Mouse (Mus musculus): ENCODE results near the gene Itgb6.
A peak's percentile ranks its signal among the peaks of the same experiment; 100 is the strongest.

The Itgb6 gene

DNA sequence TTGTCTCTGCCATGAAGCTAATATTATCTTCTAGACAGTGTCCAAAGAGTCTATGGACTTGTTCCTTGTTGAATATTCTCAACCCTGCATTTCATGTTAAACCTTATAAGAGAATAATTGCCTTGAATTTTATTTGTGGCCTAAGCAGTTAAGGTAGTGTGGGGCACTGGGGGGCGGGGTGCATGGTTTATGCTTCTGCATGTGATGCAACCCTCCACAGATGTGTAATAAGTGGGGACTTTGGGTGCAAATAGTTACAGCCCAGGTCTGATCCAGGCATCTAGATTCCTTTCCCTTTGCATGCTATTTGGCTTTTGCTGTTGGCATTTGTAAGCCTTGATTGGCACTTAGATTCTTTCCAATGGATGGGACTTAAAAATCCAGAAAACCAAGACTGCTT lies 51.2 kb downstream of the Itgb6 start:
- DNase-seq = no peak

DNA sequence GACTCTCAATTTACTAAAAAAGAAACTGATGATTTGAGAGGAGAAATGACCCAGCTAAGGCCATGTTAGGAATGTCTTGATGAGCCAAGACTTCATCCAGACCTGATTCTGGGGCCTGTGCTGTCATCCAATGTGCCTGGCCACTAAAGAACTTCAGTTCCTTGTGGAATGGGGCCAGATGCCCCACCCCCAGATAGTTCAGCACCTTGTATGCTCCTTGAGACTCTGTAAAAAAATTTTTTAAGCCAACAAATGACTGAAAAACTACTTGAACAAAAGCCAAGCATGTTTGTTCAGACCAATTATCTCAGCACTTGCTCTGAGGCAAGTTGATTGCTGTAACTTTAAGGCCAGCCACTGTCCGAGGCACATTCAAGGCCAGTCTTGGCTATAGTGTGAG lies 59.4 kb downstream of the Itgb6 start:
- peak; percentile 59 for DNase-seq

- no peak for DNase-seq
These were observed 62.5 kb downstream of the Itgb6 start for GRCm38 (mm10) chr2:60659993-60660392.

- DNase-seq = no peak
These were observed 63.5 kb downstream of the Itgb6 start for GRCm38 (mm10) chr2:60658992-60659391.

DNA sequence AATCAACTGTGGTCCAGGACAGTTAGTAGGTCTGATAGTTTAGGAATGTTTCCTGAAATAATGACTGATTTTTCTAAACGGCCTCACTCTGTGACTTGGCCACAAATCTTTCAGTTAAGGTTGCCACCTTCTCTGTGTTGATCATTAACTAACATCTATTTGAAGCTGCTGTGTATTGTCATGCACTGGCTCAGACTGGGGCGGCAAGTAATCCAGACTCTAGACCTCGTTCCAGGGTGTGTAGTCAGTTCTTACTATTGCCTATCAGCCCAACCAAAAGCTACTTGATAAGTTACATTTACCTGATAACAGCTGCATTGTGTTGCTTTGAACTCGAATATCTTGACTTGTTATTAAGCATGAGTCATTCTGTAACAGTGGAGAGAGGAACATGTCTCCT lies 67.6 kb downstream of the Itgb6 start:
- no peak for DNase-seq

DNA sequence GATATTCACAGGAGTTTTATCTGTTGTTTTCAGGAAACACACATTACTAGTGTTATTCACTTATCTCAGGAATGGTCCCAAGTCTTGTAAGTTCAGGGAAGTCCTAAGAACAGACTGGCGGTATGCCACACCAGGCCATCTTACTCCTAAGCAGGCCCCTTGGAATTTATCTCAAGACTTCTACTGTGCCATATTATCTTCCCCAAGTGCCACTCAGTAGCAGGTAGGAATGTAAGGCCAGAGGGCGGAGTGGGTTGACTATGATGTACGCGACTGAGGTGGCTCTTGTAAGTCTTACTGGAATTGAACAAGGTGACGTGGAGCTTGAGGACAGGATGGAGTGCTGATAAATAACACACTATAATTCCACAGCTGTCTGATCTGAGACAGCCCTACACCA lies 72.3 kb downstream of the Itgb6 start:
- peak; percentile 30 for DNase-seq

- DNase-seq = no peak
These were observed 74.8 kb downstream of the Itgb6 start for GRCm38 (mm10) chr2:60647650-60648049.

- no peak for DNase-seq
These were observed 75.9 kb downstream of the Itgb6 start for GRCm38 (mm10) chr2:60646583-60646982.

DNA sequence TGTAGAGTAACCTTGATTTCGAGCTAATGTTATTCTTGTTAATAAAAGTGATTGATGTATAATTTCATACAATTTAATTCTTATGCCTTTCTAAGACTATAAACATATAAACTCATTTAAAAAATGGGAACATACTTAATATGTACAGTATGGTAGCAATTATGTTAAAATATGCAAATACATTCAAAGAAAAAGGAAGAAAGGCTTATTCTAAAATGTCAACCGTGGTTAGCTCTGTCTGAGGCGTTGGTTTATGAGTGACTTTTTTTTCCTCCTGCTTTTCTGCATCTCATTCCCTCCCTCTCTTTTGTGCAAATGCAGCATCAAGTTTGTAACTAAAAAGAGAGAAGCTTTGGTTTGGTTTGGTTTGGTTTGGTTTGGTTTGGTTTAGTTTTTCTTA lies 79.0 kb downstream of the Itgb6 start:
- no peak for DNase-seq

DNA sequence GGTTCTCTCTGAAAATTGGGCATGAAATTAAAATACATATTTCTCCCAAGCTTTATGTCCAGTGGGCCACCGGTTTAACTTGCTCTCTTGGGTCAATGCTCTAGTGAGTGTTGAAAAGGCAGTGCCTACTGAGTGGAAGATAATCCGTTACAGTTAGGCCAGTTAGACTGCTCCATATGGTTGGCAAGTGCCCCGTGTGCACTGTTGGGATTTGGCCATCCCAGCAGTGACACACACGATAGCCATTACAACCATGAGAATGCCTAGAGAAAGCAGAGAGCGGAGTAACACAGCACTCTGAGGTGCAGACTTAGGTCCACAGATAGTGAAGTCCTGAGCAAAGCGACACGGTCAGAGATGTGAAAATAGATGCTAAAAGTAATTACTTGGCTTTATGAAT lies 79.8 kb downstream of the Itgb6 start:
- no peak for DNase-seq

GRCm38 (mm10) chr2:60640342-60640672 lies 82.1 kb downstream of the Itgb6 start:
- DNase-seq = no peak

GRCm38 (mm10) chr2:60639617-60640341 lies 82.7 kb downstream of the Itgb6 start:
- DNase-seq = peak; percentile 17

DNA sequence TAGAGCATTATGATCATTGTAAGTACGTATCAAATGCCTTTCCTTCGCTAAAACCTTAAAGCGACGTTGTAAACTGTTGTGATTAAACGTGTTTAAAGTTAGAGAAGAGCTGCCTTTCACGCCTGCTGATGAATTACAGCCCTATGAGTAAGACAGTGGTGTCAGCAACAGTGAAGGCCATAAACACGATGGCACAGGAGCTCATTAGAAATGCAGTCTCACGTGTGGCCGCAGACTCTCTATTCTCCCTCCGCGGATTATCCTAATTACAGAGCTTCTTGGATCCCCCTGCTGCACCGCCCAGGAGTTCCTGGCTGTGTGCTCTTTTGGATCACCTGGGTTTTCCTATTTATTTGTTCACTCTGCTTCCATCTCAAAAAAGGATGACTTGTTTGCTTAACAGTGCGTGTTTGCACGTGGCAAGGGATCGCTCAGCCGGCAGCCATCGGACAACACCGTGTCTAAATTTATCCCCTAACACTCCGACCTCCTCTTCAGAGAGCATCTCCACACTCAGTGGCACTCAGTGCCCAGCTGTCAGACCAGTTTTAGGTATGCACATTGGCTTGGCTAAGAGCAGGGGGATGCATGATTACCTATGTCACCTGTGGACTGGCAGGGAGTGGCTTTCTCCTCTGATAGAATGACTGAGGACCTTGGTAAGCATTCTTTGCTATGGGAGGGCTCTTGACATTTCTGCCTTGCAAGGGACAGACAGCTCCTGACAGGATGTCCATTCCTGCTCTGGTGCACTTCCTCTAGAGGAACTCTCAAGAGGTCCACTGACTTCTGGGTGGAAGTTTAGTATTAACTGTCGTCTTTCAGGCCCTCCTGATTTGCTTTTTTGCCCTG lies 85.3 kb downstream of the Itgb6 start:
- peak; percentile 7 for DNase-seq

- no peak for DNase-seq
These were observed 86.0 kb downstream of the Itgb6 start for GRCm38 (mm10) chr2:60636481-60636880.

- DNase-seq = no peak
These were observed 86.4 kb downstream of the Itgb6 start for GRCm38 (mm10) chr2:60636038-60636437.

DNA sequence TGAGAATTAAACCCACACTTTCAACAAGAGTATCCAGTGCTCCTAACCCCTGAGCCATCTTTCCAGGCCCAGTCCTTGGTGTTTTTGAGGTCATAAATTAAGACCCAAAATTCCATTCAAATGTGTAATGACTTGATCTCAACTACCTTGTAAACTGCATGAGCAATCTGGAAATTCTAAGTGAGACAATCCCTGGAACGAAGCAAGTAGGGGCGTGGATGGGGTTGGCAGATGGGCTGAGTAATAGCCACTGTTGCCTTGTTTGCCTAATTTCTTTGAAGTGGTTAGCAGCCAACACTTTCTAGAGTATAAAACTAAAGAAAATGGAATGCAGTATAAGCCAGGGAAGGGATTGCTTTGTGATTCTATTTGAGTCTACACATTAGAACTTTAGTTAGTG lies 89.7 kb downstream of the Itgb6 start:
- DNase-seq = peak; percentile 13

- no peak for DNase-seq
These were observed 92.1 kb downstream of the Itgb6 start for GRCm38 (mm10) chr2:60630304-60630703.

- no peak for DNase-seq
These were observed 94.5 kb downstream of the Itgb6 start for GRCm38 (mm10) chr2:60627952-60628351.

GRCm38 (mm10) chr2:60627515-60627914 lies 94.9 kb downstream of the Itgb6 start:
- no peak for DNase-seq

DNA sequence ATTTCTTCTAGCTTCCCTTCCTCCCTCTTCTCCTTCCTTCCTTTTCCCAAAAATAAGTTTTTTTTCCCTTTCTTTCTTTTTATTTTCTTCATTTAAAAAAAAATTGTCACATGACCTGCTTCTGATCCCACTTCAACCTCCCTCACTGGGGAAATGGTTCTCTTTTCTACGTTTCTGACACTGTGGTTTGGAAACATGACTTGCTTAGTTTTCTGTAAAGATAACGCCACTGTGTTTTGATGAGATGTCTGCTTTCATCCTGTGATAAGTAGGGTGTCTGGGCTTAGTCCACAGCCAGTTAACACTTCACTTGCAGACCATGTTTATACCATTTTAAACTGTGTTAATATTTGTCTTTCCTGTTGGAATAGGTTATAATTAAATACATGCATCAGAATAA lies 96.7 kb downstream of the Itgb6 start:
- no peak for DNase-seq

DNA sequence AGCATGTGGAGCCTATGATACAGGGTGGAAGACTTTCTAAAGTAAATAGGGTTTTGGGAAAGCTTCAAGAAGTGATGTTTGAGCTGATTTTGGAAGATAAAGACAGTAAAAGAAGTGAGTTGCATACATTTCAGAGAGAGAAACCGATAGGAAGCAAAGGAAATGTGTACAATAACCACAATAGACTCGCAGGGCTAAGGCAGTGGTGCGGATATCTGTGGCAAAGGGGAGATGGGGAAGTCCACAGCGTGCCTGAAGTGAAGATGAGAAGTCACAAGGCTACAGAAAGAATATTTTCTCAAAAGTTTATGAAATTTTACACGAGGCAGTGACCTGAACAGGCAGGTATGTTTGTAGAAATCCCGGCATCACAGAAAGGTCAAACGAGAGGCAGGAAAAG lies 100.3 kb downstream of the Itgb6 start:
- no peak for DNase-seq

DNA sequence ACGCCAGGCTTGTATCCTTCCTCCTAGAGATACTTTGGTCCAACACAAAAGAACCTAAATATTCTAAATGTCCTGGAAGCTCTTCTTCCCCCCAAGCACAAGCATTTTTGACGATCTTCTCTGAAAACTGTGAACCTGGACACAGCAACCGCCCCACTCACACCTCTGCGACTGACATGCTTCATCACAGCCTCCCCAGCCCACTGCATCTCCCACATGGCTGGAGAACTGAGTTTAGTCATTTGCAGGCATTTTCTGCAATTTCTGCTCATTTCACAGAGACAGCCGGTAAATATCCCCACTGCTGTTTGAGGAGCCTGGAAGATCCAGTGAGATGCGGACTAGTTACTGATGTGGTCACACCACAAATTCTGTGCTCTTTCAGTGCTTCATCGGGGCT lies 107.7 kb downstream of the Itgb6 start:
- DNase-seq = no peak

DNA sequence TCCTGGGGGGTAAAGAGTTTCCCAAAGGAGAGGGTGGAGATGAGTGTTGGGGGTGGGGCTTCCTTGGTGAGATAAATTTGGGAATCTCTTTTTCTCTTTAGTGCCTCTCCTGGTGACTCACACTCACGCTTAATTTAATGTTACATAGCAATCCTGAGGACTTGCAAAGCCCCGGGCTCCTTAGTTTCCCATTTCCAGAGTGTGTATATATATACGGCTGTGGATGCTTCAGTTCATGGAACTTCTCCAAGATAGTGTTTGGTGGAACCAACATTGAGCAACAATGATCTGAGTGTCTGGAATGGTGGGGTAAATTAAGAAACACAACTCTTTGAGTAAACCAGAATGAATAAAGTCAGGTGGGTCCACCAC lies 108.6 kb downstream of the Itgb6 start:
- no peak for DNase-seq

Data from lung, postnatal 36 days (tissue).